Mouse (Mus musculus) large intestine, adult 2 months (tissue): ENCODE results near the gene Tceal8. TPM values are rescaled to one million over a fixed set of nuclear protein-coding genes. Genes with fewer than 3 reads are reported as not detected.
"Not testable (repeated sequence)": the region's sequence is repeated elsewhere in the genome, so short reads cannot be mapped to it uniquely, and the experiment has no call there.

Experiments used
- DNase-seq: peaks from one replicate; pipeline ENCODE4 v3.0.0-alpha.2; 2012; ENCODE audit warnings: low read depth, low spot score
- WGBS: fragments of 180-500 bp; shearing (Covaris S2); methylation state at CpG from one replicate; pipeline ENCODE4 v1.1.7; 2018; 5-methylcytosine and 5-hydroxymethylcytosine counted together
- polyA plus RNA-seq: library from polyadenylated mRNA; depleted of rRNA; stranded (reverse); fragments of >200 nt; gene quantifications from 2 replicates; pipeline ENCODE4 v1.2.3, GENCODE M21; 2012; rRNA removed

Gene Tceal8
- 2.1 and 5.3 TPM in 2 replicates for polyA plus RNA-seq

DNA sequence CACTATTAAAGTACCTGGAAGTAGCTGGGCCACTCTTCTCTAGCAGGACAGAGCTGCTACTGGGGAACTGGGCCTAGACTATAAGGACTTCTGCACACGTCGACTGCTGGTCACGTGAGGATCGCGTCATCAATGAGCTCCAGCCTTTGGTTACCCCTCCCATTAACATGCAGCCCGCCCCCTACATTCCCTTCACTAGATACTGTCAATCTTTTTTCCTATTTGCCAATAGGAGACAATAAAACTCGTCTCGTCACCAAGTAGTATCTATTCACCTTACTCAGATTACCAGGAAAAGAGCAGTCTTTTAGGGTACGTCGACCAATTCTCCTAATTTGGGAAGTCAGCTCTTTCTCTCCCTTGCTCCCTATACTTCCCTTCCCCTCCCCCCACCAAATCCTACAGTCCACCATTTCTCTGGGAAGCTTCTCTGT lies at the start of gene Tceal8:
Tceal8 (minus strand) TSS at position 225 of the 434 bp plus-strand sequence.
- peak; percentile 47 for DNase-seq
- WGBS = 15% methylated on average over 10 of the region's 10 CpGs

DNA sequence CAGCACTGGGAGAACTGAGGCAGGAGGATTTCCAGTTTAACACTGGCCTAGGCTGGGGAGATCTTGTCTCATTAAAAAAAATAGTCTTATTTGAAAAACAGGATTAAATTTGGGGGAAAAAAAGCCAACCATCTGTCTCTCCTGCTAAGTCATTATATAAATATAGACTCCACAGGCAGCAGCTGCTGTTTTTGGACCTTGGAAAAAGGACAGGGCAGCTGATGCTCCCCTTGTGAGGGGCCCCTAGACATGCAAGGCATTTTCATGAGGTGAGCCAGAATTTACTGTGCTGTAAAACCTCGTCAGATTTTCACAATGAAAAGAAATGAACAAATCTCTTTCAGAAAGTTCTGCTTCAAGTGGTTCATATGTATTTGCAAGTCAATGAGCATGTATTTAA lies 44.2 kb upstream of the Tceal8 start:
- no peak for DNase-seq
- 30% methylated on average over 1 of the region's 1 CpGs for WGBS

DNA sequence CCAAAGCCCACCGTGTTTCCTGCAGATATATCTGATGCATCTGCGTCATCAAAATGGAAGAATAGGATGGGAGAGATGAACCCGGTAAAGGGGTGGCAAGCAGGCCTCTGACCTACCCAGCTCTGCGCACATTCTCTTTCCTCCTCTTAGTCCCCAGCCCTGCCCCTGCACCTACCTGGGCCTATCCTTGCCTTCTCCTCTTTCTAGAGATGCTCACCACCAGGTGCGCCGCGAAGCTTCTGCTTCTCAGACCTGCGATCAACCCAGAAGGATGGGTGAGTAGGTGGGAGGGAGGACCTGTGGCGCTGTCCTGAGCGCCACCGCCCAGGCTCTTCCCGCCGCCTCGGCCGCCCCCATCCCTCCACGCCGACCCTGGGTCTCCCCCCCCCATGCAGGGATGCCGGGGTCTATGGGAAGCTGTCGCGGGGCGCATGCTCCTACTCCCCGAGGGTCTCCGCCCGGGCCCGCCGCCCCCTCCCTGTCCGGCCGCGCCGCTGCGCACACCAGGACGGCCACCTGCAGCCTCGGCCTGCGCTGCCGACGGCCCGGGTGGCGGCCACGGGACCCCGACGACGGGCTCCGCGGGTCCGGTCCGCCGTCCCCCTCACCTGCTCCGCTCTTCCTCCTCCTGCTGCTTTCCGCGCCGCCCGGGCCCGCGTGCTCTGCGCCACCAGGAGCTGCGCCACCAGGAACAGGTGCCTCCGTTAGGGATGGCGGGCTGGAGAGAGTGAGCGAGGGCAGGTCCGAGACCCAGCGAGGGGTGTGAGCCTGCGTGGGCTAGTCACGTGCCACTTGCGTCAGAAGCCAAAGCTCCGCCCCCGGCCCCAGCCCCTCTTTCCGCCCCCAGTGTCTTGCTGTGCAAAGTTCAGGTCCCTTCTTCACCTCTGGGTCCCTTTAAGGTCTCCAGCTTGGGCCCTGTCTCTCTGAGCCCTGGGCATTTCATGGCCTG lies 42.9 kb upstream of the Tceal8 start, which contains the start of the genes Tceal7 and Bex1:
Tceal7 (plus strand) TSS at position 51 of the 949 bp plus-strand sequence.
Bex1 (minus strand) TSS at position 785 of the 949 bp plus-strand sequence.
- not testable (repeated sequence) for DNase-seq
- 41% methylated on average over 19 of the region's 67 CpGs for WGBS

- WGBS = 64% methylated on average over 2 of the region's 2 CpGs
- no peak for DNase-seq
Observed at GRCm38 (mm10) chrX:136213396-136213795, 41.3 kb upstream of the Tceal8 start.

DNA sequence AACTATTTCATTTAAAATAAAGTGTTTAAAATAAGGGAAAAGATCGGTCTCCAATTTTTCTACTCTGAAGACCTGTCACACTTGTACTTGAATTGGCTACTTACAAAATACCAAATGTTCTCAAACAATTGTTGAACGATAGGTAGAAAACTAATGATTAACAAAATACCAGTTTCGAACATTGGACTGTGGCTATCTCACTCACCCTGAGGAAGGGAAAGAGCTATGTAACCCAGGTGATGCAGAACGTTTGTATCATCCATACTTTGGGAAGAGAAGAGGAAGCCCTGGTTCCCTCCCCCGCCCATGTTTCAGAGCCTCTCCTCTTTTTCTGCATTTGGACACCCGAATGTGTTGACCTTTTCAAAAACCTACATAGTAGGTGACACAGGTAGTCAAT lies 32.3 kb upstream of the Tceal8 start:
- 65% methylated on average over 6 of the region's 6 CpGs for WGBS
- DNase-seq = no peak

DNA sequence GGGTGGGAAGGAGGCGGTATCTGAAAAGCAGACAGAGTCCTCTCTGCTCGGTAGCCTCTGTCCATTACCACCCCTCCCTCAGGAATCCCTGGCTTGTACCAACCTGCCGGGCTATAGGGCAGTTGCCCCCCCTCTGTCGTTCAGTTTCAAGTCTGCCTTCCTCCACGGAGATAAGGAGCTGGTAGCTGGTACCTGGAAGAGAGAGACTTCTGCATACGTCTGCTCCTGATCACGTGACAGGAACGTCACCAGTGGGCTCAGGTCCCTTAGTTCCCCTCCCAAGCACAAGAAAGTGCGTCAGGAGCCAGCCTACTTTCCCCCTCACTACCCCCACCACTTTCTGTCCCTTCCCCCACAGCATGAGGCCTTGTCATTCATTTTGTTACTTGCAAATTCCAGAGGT lies 31.5 kb upstream of the Tceal8 start, which contains the start of gene Tceal5:
Tceal5 (minus strand) TSS at position 213 of the 403 bp plus-strand sequence.
- 28% methylated on average over 9 of the region's 9 CpGs for WGBS
- no peak for DNase-seq

GRCm38 (mm10) chrX:136203257-136203656 lies 31.1 kb upstream of the Tceal8 start:
- DNase-seq = no peak
- WGBS = 41% methylated on average over 7 of the region's 7 CpGs

GRCm38 (mm10) chrX:136196873-136197272 lies 24.7 kb upstream of the Tceal8 start:
- no peak for DNase-seq
- WGBS = 63% methylated on average over 1 of the region's 1 CpGs

DNA sequence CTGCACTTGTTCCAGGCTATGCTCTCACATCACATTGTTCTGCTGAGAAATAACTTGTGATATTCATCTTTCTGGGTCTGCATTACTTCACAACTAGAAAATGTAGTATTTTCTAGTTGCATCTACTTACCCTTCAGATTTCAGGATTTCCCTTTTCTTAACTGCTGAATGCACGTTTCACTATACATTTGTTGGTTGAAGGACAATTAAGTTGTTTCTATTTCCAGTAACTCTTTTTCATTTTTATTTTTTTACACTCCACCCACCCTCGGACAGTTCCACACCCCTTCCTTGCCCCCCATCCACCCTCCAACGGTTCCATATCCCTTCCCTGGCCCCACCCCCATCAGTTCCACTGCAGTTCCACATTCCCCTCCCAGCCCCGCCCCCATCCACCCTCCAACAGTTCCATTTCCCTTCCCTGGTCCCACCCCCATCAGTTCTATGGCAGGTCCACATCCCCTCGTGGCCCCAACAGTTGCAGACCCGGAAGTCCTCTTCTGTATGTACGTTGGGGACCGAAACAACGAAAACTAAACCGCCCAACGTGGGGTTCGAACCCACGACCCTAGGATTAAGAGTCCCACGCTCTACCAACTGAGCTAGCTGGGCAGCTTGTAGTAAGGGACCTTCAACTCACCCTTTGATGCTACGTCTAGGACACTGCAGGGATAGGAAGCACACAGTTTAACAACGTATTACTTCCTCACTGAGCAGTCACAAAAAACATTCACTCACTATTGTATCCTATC lies 23.2 kb upstream of the Tceal8 start:
- 78% methylated on average over 16 of the region's 16 CpGs for WGBS
- DNase-seq = no peak

- no peak for DNase-seq
- 66% methylated on average over 1 of the region's 1 CpGs for WGBS
Observed at GRCm38 (mm10) chrX:136183107-136183506, 11.0 kb upstream of the Tceal8 start.

DNA sequence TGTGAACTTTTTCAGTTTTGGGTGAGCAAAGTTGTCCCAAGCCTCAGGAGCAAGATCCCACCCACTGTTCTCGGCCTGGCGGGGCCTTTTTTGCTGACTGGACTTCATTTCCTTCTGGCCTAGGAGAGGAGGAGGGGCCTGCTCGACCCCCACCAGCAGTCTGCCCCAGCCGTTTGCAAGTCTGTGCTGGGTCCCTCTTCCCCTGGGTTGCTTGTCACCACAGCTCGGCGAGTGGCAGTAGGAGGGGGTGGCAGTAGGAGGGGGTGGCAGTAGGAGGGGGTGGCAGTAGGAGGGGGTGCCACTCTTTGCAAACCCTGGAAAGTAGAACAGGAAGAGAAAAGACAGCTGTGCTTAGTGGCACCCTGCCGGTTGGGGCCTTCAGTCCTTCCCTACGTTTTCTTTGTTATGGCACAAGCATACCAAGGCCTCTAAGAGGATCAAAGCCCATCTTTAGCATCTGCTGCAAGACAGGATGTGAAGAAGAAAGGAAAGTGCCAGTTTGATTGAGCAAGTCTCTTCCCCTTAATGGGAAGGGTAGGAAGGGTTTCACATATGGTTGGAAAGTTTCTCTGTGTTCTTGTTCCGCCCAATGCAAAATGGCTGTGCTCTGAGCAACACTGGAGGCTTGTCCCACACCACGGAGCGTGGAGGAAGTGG lies 8.9 kb upstream of the Tceal8 start:
- DNase-seq = no peak
- 45% methylated on average over 11 of the region's 11 CpGs for WGBS

- 41% methylated on average over 10 of the region's 10 CpGs for WGBS
- no peak for DNase-seq
Observed at GRCm38 (mm10) chrX:136172786-136173185, 644 bp upstream of the Tceal8 start.

- DNase-seq = peak; percentile 1
Observed at GRCm38 (mm10) chrX:136171189-136172117, 689 bp downstream of the Tceal8 start.

DNA sequence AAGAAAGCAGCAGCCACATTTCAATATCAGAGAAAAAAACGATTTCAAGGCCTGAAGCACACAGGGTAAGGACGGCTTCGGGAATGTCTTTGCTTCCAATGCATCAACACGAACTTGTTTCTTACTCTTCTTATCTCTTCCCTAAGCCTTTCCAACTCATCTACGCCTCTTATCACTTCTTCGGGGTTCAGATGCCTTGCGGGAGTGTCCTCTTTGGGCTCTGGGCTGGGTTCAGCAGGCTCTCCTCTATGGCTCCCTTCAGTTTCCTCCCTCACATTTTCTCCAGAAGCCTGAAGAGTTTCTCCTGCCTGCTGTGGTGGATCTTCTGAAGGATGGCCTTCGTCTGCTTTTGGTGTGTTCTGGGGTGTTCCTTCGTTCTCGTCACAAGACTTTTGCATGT lies 1.5 kb downstream of the Tceal8 start:
- 66% methylated on average over 10 of the region's 10 CpGs for WGBS
- no peak for DNase-seq

More at GRCm38 (mm10) chrX:136171189-136172117, 689 bp downstream of the Tceal8 start:
- 21% methylated on average over 24 of the region's 24 CpGs for WGBS

DNA sequence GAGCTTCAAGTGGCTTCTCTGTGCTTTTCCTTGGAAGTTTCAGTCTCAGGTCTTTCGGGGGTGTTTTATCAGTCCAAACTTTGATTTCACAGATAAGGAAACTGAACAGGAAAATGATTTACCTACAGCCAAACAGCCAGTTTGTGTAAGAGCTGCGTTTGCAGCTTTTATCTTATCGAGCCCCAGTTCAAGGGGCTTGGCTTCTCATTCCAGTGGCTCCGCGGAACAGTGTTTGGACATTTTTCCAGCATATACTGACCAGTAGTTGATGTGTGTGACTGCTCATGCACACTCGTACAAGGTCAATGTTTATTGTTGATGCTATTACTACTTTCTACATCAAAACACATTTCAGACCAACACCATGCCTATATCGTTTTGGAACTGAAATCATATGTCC lies 27.9 kb downstream of the Tceal8 start:
- 38% methylated on average over 7 of the region's 7 CpGs for WGBS
- DNase-seq = no peak

GRCm38 (mm10) chrX:136143711-136144110 lies 28.4 kb downstream of the Tceal8 start:
- 48% methylated on average over 2 of the region's 2 CpGs for WGBS
- DNase-seq = no peak

- 73% methylated on average over 5 of the region's 5 CpGs for WGBS
- no peak for DNase-seq
Observed at GRCm38 (mm10) chrX:136141385-136141784, 30.8 kb downstream of the Tceal8 start.

DNA sequence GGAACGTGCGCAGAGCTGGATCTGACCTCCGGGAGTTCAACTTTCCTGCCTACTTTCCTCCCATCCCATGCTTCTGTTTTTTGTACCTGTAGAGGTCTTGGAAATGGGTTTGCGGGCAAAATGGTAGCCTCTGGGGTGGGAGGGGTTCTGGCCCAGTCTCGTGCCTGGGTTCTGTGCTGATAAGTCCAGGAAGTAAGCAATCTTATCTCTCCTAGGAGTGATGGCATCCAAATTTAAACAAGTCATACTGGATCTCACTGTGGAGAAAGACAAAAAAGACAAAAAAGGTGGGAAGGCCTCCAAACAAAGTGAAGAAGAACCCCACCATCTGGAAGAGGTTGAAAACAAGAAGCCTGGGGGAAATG lies 32.5 kb downstream of the Tceal8 start:
- DNase-seq = not testable (repeated sequence)
- WGBS = 37% methylated on average over 5 of the region's 5 CpGs
